Mouse (Mus musculus) frontal cortex, postnatal 10 days (tissue): ENCODE results near the gene Nedd1.

Source experiments
- DNase-seq, 2 experiments: peaks; one replicate each; pipeline ENCODE4 v3.0.0; 2022; ENCODE audit warnings: low spot score in 2 of 2, mixed read lengths in 1 of 2

Nedd1 gene

DNA sequence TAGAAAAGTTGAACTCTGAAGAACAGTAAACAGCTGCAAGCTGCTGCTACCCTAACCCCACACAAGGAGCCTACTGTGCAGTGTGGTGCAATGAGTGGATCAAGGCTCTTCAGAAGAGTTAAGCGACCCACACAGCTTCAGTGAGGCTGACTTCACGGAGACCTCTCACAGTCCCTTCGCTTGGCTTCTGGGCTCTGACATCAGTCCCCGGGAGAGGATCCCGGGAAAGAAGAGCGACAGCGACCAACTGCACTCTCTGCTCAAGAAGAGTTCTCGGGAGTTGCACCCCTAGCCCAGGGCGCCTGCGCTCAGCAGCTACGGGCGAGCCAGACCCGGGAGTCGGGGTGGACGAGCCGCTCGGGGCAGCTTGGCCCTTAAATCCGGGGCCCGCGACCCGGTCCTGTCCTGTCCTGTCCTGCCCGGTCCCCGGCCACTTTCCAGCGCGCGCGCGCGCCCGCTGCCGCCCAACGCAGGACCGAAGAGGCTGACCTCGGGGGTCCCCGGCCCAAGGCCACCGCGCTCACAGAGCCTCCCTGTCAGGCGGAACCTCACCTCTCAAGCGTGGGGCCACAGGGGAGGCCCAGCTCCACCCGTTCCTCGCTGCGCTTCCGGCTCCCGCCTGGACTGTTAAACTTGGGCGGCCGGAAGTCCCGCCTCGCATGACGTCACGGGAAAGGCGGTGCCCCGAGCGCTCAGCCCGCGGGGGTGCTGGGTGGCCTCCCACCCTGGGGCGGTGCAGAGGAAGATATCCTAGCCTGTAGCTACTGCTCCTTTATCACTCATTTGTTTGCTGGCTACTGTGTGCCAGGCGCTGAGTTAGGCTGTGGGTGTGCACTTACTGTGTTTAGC lies at the start of gene Nedd1:
Gene Nedd1, minus strand, starts transcription at position 650 of the 849 bp plus-strand sequence.
- DNase-seq: peak; percentile 79 to 90

DNA sequence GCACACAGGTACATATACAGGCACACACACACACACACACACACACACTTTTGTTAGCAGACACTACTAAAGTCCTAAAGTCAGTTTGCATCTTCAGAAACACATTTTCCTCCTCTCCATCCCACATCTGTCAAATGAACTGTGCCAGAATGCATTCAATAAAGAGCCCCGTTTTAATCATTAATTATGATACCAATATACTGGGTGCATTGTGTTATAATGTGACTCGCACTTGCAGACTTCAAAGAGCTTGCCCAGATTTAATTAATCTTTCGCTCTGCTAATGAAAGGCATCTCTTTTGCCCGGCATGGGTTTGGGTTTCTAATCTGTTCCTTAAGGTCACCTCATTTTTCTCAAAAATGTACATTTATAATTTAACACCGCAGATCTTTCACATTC lies 32.1 kb upstream of the Nedd1 start:
- no peak for DNase-seq

DNA sequence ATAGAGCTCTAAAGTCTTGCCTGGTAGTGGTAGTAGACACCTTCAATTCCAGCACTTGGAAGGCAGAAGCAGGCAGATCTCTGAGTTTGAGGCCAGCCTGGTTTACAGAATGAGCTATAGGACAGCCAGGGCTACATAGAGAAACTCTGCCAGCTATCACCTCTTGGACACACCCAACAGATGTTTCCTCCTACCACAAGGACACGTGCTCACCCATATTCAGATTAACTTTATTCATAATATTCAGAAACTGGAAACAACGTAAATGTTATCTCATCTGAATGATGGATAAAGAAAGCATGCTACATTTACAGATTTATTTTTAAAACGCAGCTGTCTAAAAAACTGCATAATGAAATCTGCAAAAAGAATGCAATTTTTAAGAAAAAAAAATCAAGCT lies 8.1 kb upstream of the Nedd1 start:
- no peak for DNase-seq

DNA sequence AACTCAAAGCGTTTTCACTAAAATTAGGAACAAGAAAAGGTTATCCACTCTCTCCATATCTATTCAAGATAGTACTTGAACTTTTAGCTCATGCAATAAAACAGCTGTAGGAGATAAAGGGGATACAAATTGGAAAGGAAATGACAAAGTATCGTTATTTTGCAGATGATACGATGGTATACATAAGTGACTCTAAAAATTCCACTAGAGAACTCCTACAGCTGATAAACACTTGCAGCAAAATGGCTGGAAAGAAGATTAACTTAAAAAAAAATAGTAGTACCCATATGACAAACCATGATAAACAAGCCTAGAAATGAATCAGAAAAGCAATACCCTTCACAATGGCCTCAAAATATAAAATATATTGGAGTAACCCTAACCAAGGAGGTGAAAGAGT lies 6.5 kb upstream of the Nedd1 start:
- DNase-seq: no peak

DNA sequence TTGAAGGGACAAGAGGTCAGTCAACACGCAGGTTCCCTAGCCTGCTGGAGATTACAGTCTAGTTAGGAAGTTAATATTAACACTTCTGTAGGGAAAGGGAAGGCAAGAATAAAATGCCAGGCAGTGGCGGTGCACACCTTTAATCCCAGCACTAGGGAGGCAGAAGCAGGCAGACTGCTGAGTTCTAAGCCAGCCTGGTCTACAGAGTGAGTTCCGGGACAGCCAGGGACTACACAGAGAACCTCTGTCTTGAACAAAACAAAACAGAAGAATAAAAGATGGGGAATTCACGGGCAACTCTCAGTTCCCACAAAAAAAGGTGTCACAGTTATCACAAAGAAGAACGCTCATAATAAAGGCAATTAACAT lies 384 bp upstream of the Nedd1 start:
- no peak for DNase-seq

DNA sequence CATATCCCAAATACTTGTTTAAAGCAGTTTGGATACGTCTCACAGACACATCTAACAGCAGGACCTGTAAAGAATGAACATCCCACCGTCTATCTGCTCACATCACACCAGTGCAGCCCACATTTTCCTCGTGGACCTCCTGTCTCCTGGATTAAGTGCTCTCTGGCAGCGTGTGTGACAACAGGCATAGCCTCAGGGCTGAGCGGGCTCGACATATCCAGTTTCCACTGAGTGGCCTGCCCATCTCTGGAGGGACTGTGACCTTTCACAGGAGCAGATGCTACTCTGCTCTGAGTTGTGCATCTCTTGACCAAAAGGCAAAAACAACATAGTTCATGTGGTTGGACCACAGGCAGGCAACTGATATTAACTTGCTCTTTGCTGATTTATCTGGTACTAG lies 23.2 kb downstream of the Nedd1 start:
- no peak for DNase-seq

DNA sequence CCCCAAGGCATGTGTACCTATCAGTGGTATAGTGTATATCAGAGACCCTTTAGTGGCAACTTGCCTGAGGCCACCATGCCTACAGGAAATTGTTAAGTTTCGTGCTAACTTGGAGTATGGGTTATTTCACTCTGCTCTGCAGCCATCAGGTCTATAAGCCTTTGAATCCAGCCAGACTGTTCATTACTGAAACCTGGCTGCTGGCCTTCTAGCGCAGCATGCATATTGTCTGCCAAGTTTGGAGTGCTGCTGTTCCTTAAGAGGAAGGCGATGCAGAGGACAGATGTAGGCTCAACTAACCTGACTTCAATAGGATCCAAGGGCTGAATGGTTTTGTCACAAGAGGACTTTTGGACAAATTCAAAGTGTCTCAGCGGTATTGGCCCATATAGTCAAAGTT lies 47.2 kb downstream of the Nedd1 start:
- DNase-seq: no peak

DNA sequence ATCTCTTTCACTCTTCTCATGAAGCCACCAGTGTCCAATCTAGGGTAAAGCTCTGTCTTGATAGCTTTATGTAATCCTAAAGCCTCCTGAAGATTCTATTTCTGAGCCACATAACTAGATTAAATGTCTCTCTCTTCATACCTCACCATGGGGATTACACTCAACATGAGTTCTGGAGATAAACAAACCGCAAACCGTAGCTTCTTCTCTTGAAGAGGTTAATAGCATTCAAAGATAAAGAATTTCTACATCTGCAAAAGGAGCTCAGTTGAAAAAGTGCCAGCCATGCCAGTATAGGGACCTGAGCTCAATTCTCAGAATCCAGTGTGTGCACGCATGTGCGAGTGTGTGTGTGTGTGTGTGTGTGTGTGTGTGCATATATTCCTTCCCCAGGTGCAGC lies 50.3 kb downstream of the Nedd1 start:
- DNase-seq: no peak

DNA sequence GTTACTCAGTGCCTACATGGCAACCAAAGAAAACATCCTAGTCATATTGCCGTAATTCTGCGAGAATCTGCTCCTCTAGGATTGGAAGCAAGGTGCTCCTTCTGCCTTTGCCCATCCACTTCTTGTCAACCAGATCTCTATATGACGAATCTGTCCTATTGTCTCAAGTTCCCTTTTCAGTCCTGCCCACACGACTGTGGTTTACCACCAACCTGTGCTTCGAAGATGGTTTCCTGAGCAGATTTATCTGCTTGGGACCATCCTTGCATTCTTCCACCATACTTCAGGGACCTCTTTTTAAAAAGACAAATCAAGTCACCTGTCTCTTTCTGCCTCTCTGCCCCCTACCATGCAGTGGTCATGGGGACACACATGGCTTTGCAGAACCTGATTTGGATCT lies 56.9 kb downstream of the Nedd1 start:
- DNase-seq: no peak

DNA sequence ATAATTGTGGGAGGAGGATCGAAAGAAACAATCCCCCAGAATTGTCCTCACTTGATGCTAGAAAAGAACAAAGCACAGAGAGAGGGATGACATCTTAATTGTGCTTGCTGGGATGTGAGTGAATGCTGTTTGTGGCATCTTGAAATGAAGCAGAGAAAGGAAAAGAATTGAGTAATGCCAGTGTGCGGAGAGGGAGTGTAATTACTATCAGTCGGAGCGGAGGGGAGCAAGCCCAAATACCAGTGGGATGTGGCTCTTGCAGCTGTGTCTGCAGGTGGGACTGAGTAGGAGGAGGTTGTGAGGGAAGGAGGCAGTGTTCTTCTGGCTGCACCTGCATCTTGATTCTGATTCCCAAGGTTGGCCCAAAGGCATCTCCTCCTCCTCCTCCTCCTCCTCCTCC lies 69.0 kb downstream of the Nedd1 start:
- no peak for DNase-seq

DNA sequence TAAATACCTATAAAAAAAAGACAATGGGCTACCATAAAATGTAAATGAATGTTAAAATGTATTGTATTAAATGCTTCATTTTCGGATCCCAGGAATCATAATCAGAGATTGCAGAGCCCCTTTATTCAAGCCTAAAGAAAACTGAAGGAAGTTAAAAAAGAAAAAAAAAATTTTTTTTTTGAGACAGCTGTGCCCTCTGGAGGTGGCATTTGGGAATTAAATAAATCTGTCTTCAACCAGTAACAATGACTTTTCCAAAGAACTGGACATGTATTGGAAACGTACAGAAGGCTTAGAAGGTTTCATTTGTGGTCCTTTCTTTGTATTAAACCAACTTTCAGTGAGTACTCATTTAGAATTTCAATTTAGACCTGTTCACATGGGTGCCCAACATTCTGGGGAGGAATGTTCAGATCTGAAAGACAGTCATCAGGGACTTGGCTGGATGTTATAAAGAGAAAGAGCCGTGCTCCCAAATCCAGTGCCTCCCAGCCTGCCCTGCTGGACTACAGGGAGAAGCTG lies 69.8 kb downstream of the Nedd1 start:
- no peak for DNase-seq

DNA sequence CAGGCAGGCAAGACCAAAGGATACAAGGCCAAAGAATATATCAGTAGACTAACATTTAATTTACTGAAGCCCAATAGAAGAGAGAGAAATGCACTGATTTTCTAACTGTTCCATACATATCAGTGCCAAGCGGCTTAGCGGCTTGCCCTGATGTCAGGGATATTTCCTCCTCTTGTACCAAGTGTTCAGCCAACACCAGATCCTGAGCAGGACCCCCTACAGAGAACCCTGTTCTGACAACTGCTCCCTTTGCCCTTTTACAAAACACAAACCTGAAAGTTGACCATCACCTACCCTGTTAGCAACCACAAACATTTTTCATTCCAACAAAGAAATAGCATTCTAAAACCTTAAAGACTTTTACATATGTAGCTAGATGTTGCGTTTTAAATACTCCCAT lies 71.0 kb downstream of the Nedd1 start:
- DNase-seq: no peak

DNA sequence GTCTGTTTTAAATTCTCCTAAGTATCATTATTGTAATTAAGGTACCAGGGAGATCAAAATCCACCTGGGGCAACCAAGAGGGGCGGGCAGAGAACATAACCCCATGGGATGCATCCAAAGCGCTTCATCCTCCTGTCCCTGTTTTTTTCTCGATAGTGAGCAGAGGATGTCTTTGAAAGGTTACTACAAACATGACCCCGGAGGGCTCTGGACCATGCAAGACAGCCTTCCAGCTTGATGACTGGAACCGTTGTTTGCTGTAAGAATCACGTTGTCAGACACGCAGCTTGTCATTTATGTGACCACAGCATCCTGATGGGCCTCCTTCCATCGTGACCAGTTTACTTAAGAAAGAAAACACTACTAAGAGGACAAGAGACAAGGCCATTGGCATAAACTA lies 73.1 kb downstream of the Nedd1 start:
- no peak for DNase-seq

DNA sequence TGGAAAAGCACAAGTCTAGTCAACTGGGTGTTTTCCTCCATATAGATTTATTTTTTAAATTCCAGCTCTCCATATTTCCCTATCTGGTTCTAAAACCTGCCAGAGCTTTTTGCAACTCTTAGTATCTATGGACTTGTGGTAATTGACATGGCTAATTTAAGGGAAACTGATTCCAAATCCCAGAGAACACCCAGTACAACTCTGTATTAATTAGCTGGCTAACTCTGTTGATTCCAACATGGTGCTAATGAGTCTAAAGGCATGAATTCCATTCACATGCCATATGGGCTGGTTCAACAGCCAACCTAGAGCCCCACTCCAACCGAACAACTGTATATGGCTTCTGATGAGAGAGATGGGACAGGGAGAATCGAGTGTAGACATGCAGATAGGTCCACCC lies 74.5 kb downstream of the Nedd1 start:
- no peak for DNase-seq

DNA sequence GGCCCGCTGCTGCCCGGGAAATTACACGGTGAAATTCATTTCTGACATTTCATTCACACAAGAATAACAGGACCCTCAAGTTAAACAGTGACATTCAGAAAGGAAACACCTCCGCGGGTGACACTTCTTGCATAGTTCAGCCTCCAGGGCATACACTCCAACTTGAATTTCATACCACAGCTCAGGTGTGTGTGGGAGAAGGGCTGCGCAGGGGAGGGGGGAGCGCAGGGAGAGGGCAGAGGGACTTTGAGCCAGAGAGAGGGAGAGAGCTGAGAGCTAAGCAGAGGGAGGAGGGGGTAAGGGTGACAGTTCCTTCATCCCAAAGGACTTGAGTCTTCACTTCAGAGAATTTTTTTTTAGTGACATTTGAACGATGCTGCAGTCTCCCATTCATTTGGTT lies 78.2 kb downstream of the Nedd1 start:
- DNase-seq: no peak

DNA sequence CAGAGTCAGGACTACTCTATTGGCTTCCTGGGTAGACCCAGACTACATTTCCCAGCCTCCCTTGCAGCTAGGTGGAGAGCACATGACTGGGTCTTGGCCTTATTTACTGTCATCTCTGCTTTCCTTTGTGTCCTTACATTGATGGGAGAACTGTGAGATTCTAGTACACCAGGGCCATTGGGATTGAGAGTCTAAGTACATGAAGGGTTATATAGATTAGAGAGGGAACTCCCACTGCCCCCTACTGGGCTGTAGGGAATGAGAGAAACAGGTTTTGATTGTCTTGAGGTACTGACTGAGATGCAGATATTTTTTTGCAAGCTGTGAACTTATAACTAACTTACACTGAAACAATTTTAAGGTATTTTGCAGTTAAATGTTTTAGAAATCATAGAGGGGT lies 81.2 kb downstream of the Nedd1 start:
- DNase-seq: no peak
